Mouse (Mus musculus) cortical plate, adult 2 months (tissue): ENCODE measurements around the gene Gapvd1.

Experiments used
- CTCF ChIP-seq: fragments of 200-500 bp; IDR thresholded peaks from 2 replicates; pipeline ENCODE4 v1.5.1; 2011; ENCODE audit warnings: mild to moderate bottlenecking, control low read depth, low read length; ENCODE audit not compliant: insufficient read depth; ENCODE audit errors: extremely low read depth
- POLR2A ChIP-seq: fragments of 200-500 bp; IDR thresholded peaks from 2 replicates; pipeline ENCODE4 v1.6.1; 2011; ENCODE audit warnings: mild to moderate bottlenecking, low read length, control low read depth; ENCODE audit not compliant: insufficient read depth; ENCODE audit errors: extremely low read depth

DNA sequence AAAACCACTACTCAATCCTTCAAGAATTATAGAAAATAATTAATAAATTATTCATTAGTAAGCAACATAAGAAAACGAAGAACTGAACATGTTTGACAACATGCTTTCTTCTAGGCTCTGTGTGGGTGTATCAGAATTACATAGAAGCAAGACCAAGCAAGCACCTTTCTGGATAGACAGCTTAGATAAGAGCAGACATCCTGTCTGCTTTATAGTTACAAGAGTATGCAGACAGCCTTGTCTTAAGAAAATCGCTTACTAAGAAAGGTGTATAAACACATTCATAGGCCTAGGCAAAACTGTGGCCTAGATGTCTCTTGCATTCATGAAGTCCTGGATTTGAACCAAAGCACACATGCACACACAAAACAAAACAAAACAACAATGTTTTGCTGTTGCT lies 9.4 kb downstream of the Gapvd1 start:
- TF ChIP-seq POLR2A (no peak), CTCF (no peak)
